Mouse (Mus musculus): ENCODE results near the gene Nemp1. TPM values are rescaled to one million over a fixed set of nuclear protein-coding genes. Genes with fewer than 3 reads are reported as not detected.

Gene Nemp1
- polyA plus RNA-seq, 1 experiment from 2014 or later: 12.6 TPM

DNA sequence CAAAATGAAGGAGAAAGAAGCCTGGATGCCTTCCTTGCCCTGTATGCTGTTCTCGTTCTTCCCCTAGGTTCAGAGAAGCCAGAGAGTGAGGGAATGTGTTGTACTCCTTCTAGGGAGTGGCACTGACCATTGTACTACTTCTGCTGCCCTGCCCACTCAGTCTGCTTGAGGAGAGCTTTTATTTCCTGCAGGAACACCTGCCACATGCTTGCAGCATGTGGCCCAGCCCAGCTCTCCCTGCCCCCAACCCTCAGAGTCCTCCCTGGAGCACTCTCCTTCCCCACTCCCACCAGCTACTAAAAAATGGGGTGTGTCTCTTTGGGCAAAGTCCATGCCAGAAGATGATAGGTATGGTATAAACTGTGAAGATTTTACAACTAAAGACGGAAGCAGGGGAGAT, 37.6 kb downstream of the Nemp1 start:
- 67% methylated on average over 2 of the region's 2 CpGs for WGBS
- H3K27ac ChIP-seq: no peak overlapping the region

DNA sequence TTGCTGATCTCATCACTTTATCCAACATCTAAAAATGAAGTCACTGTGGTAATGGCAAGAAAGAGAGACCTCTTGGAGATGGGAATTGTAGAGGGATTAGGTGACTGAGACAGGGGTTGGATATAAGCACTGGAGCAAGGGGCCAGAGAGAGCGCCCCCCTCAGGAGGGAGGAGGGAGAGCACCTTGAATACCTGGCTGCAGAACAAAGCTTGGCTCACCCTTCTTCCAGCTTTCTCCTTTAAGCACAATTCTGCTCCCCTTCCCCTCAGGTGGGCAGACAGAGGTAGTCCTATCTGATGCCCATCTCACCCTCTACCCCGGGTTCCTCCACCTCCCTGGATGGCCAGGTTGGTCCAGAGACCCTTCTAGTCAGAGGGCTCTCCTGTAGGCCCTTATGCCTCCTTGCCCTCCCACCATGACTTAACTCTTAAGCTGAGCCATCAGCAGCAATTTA, 38.1 kb downstream of the Nemp1 start, which contains the start of gene Myo1a:
Myo1a (plus strand) TSS at position 405 of the 455 bp plus-strand sequence.
- Histone ChIP-seq H3K4me1 (replicated peaks) (no peaks in the 10 kb centered on the region), H3K4me3 (replicated peaks) (no peak within 1 kb of the TSS), H3K4me2 (no peak within 1 kb of the TSS), H3K9me3 (no peaks in the 10 kb centered on the region), H3K27ac (no peak within 1 kb of the TSS), H3K9ac (replicated peaks) (no peak within 1 kb of the TSS), H3K36me3 (0 out of 2 replicates have a peak, but pooled peaks cover under 1% of the 10 kb centered on the region), H3K27me3 (no peaks in the 10 kb centered on the region)
- ATAC-seq (ENCODE audit: insufficient number of reproducible peaks, insufficient read depth, low FRiP score, low TSS enrichment, low read depth): no peak
- 68% methylated on average over 2 of the region's 2 CpGs for WGBS

More for the DNA sequence above, 37.6 kb downstream of the Nemp1 start:
- Histone ChIP-seq H3K36me3 (peaks cover 6% of the 10 kb centered on the region), H3K9ac (replicated peaks) (no peak overlapping the region), H3K4me1 (replicated peaks) (no peaks in the 10 kb centered on the region), H3K9me3 (no peaks in the 10 kb centered on the region), H3K27me3 (no peaks in the 10 kb centered on the region), H3K4me3 (replicated peaks) (no peak overlapping the region), H3K4me2 (no peak overlapping the region)
- ATAC-seq (ENCODE audit: insufficient number of reproducible peaks, insufficient read depth, low FRiP score, low TSS enrichment, low read depth): no peak

DNA sequence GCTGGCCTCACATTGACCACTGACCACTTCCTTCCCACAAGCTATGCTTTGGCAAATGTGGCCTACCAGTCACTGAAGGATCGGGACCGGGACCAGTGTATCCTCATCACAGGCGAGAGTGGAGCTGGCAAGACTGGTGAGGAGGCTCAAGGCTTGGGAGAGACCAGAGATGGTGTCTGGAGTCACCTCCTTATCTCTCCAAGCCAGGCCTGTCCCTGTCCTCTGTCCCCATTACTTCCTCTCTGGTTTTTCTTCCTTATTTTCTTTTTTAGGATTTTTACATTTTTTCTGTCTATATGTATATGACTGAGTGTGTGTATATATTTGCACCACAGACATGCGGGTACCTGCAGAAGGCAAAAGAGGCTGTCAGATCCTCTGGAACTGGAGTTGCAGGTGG, 39.1 kb downstream of the Nemp1 start:
- Histone ChIP-seq H3K36me3 (no peaks in the 10 kb centered on the region), H3K27me3 (no peaks in the 10 kb centered on the region), H3K4me1 (replicated peaks) (no peaks in the 10 kb centered on the region), H3K4me2 (no peak overlapping the region), H3K9ac (replicated peaks) (no peak overlapping the region), H3K9me3 (no peaks in the 10 kb centered on the region), H3K27ac (no peak overlapping the region), H3K4me3 (replicated peaks) (no peak overlapping the region)
- no peak for ATAC-seq (ENCODE audit: insufficient number of reproducible peaks, insufficient read depth, low FRiP score, low TSS enrichment, low read depth)
- WGBS: 89% methylated on average over 4 of the region's 4 CpGs

DNA sequence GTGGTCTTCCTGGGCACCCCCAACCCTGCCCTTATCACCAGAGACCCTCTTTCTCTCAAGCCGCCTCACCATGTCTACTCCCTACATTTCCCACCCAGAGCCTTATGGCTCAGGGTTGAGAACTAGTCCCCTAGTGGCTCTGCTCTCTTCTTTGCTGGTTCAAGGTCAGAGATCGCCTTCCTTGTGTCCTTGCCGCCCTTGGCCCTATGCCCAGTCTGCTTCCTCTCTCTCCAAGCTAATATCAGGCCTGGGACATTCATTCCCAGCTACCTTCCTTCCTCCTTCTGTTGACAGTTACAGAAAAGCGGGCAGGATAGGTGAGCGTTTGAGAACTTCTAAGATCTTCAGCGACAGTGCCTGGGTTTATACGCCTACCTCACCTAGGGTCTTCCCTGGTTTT, 41.0 kb downstream of the Nemp1 start:
- WGBS: 88% methylated on average over 7 of the region's 7 CpGs
- Histone ChIP-seq H3K9ac (replicated peaks) (no peak overlapping the region), H3K4me3 (replicated peaks) (no peak overlapping the region), H3K36me3 (no peaks in the 10 kb centered on the region), H3K4me1 (replicated peaks) (peaks cover 6% of the 10 kb centered on the region; the same call in 1 of the 2 replicates), H3K27ac (no peak overlapping the region), H3K27me3 (no peaks in the 10 kb centered on the region), H3K4me2 (no peak overlapping the region), H3K9me3 (no peaks in the 10 kb centered on the region)
- no peak for ATAC-seq (ENCODE audit: insufficient number of reproducible peaks, insufficient read depth, low FRiP score, low TSS enrichment, low read depth)

DNA sequence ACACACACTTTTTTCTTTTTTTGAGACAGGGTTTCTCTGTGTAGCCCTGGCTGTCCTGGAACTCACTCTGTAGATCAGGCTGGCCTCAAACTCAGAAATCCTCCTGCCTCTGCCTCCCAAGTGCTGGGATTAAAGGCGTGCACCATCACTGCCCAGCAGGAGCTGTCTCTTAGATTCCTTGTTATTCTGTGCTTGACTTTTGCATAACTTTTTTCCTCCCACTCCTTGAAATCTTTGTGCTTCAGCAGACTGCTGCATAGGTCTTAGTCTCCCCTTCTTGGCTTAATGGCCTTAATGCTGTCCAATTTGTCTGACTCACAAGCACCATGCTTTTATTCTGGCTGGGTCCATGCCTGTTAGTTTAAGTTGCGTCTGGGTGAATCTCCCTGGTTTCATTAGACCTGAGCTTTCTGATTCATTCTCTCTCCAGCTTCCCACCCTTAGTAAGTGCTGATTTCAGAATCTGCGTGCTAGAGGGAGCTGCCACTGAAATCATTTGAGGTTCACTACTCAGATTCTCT, 42.2 kb downstream of the Nemp1 start:
- no peak for ATAC-seq (ENCODE audit: insufficient number of reproducible peaks, insufficient read depth, low FRiP score, low TSS enrichment, low read depth)
- Histone ChIP-seq H3K4me3 (replicated peaks) (no peak overlapping the region), H3K9me3 (no peaks in the 10 kb centered on the region), H3K9ac (replicated peaks) (no peak overlapping the region), H3K36me3 (no peaks in the 10 kb centered on the region), H3K4me2 (no peak overlapping the region), H3K27me3 (no peaks in the 10 kb centered on the region), H3K27ac (no peak overlapping the region), H3K4me1 (replicated peaks) (peaks cover 16% of the 10 kb centered on the region)
- WGBS: 82% methylated on average over 3 of the region's 3 CpGs

DNA sequence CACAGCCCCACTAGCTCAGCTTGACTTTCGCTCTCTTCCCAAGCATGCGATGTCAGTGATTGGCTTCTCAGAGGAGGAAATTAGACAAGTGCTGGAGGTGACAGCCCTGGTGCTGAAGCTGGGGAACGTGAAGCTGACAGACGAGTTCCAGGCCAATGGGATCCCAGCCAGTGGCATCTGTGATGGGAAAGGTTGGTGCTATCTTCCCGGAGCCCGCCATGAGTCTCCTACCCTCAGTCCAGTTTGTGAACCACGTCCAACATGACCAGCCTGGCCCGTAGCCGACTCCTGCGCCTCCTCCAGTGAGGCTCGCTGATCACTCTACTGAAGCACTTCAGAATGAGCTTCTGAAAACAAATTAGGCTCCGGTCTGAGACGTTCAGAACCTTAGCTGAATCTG, 43.6 kb downstream of the Nemp1 start:
- Histone ChIP-seq H3K27me3 (no peaks in the 10 kb centered on the region), H3K36me3 (no peaks in the 10 kb centered on the region), H3K4me2 (no peak overlapping the region), H3K9ac (replicated peaks) (no peak overlapping the region), H3K4me3 (replicated peaks) (no peak overlapping the region), H3K9me3 (no peaks in the 10 kb centered on the region), H3K4me1 (replicated peaks) (peaks cover 17% of the 10 kb centered on the region), H3K27ac (no peak overlapping the region)
- WGBS: 80% methylated on average over 13 of the region's 13 CpGs
- no peak for ATAC-seq (ENCODE audit: insufficient number of reproducible peaks, insufficient read depth, low FRiP score, low TSS enrichment, low read depth)

DNA sequence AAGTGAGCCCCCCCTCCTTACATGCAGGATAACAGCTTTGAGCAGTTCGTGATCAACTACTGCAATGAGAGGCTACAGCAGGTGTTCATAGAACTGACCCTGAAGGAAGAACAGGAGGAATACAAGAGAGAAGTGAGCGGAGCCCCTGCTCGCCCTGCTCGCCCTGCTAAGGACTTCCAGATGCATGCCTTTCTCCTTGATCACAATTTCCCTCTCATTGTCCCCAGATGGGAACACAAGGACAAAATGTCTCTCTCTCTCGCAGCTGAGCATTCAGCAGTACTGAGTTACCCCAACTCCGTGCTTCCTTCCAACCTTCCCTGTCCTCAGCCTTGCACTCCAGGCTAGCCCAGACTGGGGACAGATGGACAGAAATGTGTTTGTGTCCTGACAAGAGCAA, 46.0 kb downstream of the Nemp1 start:
- H3K4me3 ChIP-seq (replicated peaks): no peak overlapping the region
- no peaks in the 10 kb centered on the region for H3K9me3 ChIP-seq
- no peak overlapping the region for H3K9ac ChIP-seq (replicated peaks)
- no peaks in the 10 kb centered on the region for H3K36me3 ChIP-seq
- H3K27me3 ChIP-seq: no peaks in the 10 kb centered on the region
- H3K4me1 ChIP-seq (replicated peaks): peaks cover 17% of the 10 kb centered on the region
- ATAC-seq (ENCODE audit: insufficient number of reproducible peaks, insufficient read depth, low FRiP score, low TSS enrichment, low read depth): no peak
- WGBS: 42% methylated on average over 6 of the region's 6 CpGs
- no peak overlapping the region for H3K27ac ChIP-seq
- H3K4me2 ChIP-seq: no peak overlapping the region

DNA sequence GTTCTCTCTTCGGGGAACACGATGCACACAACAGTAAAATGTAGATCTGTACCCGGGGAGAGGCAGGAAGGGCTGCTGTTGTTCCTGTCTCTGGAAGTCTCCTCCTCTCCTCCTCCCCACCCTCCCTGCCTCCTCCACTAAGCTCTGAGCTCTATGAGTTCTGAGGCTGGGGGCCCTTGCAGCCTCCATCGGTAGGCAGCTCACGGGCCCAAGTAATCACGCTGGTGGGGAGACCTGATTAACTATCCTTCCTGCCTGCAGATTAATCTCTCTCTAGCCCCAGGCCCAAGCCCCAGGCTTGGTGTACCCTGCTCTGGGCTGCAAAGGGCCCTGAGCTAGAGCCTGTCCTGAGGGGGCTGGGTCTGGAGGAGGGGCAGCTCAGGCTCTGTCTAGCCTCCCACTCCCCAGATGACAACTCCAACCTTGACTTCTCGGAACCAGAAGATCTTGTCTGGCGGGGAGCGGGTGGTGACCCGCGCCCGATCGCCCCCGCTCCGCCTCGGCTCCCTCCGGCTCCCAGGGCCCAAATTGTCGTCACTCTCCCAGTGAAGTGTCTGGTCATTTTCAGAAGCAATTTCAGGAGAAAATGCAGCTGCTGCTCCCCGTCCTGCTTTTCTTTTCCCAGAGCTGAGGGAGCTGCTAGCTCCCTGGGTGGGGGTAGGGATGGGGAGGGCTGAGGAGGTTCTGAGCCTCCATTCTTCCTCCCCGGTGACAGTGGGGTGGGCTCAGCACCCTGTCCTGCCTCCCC, 55.1 kb downstream of the Nemp1 start:
- Histone ChIP-seq H3K9me3 (no peaks in the 10 kb centered on the region), H3K36me3 (no peaks in the 10 kb centered on the region), H3K27me3 (peaks cover 58% of the 10 kb centered on the region), H3K27ac (no peak overlapping the region), H3K4me1 (replicated peaks) (peaks cover 30% of the 10 kb centered on the region), H3K4me3 (replicated peaks) (0 out of 2 replicates have a peak overlapping the region, but pooled peaks have one; percentile 7), H3K4me2 (peak overlapping the region; percentile 45), H3K9ac (replicated peaks) (peak overlapping the region; percentile 47)
- ATAC-seq (ENCODE audit: insufficient number of reproducible peaks, insufficient read depth, low FRiP score, low TSS enrichment, low read depth): no peak
- 13% methylated on average over 20 of the region's 20 CpGs for WGBS

DNA sequence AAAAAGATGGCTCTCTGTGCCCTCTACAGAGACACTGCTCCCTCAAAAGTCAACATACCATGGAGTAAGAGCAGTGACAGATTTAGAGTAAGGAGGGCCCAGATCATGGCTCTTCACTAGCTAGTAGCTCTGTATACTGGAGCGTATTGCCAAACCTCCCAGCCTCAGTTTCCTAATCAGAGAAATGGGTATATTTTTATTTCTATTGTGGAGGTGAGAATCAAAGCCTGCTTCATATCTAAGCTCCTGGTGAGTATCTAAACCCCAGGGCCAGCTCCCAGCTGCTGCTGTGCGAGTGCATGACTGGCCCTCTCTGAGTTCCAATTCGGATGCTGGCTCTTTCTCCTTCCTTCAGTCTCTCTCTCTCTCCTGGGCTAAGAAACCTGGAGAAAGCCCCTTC, 57.5 kb downstream of the Nemp1 start, which contains the start of gene Tac2:
Tac2 (plus strand) TSS at position 301 of the 400 bp plus-strand sequence.
- H3K9ac ChIP-seq (replicated peaks): no peak within 1 kb of the TSS
- H3K27ac ChIP-seq: no peak within 1 kb of the TSS
- H3K27me3 ChIP-seq: peaks cover 70% of the 10 kb centered on the region
- ATAC-seq (ENCODE audit: insufficient number of reproducible peaks, insufficient read depth, low FRiP score, low TSS enrichment, low read depth): no peak
- no peak within 1 kb of the TSS for H3K4me3 ChIP-seq (replicated peaks)
- no peaks in the 10 kb centered on the region for H3K9me3 ChIP-seq
- peaks cover 25% of the 10 kb centered on the region for H3K4me1 ChIP-seq (replicated peaks)
- H3K36me3 ChIP-seq: no peaks in the 10 kb centered on the region
- H3K4me2 ChIP-seq: no peak within 1 kb of the TSS
- 81% methylated on average over 3 of the region's 3 CpGs for WGBS

DNA sequence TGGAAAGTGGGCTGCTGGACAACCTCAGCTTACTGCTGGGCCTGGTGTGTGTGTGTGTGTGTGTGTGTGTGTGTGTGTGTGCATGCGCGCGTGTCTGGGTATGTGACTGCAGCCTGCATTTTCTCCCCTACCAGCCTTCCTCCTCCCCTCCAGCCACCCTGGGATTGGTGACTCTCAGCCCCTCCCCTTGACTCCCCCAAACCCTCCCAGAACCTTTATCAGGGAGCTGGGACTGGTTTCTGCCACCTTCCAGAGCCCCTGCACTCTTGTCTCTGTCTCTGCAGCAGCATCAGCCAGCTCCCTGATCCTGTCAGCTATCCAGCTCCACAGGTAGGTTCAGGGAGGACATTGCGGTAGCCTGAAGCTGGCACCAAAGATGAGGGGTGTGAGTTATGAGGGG, 58.4 kb downstream of the Nemp1 start:
- H3K9me3 ChIP-seq: no peaks in the 10 kb centered on the region
- no peak overlapping the region for H3K27ac ChIP-seq
- H3K4me2 ChIP-seq: no peak overlapping the region
- H3K36me3 ChIP-seq: no peaks in the 10 kb centered on the region
- peaks cover 62% of the 10 kb centered on the region for H3K27me3 ChIP-seq
- 59% methylated on average over 4 of the region's 4 CpGs for WGBS
- H3K9ac ChIP-seq (replicated peaks): no peak overlapping the region
- no peak overlapping the region for H3K4me3 ChIP-seq (replicated peaks)
- no peak for ATAC-seq (ENCODE audit: insufficient number of reproducible peaks, insufficient read depth, low FRiP score, low TSS enrichment, low read depth)
- H3K4me1 ChIP-seq (replicated peaks): peaks cover 25% of the 10 kb centered on the region

DNA sequence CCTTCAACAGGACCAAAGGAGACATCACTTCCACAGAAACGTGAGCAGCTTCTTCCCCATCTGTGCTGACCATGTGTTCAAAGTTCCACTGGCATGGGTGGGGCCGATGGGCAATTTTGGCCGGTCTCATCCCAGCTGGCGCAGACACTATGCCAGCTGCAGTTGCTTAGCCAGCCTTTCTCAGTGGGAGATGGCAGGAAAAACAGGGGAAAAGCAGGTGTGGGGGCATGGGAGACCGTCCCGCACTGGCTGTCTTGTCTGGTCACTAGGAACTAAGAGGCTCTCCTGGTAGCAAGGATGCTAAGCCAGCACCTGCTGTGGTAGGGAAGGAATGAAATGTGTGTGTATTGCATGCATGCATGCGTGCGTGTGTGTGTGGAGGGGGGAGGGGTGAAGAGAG, 61.7 kb downstream of the Nemp1 start:
- Histone ChIP-seq H3K4me2 (no peak overlapping the region), H3K4me3 (replicated peaks) (no peak overlapping the region), H3K4me1 (replicated peaks) (peaks cover 14% of the 10 kb centered on the region), H3K27ac (no peak overlapping the region), H3K36me3 (no peaks in the 10 kb centered on the region), H3K27me3 (peaks cover 35% of the 10 kb centered on the region), H3K9me3 (no peaks in the 10 kb centered on the region), H3K9ac (replicated peaks) (no peak overlapping the region)
- no peak for ATAC-seq (ENCODE audit: insufficient number of reproducible peaks, insufficient read depth, low FRiP score, low TSS enrichment, low read depth)
- whole genome bisulfite sequencing: 77% methylated on average over 8 of the region's 8 CpGs

Measured in limb, embryonic 12.5 days (tissue).